Mouse (Mus musculus): ENCODE results near the gene Eda. TPM values are rescaled to one million over a fixed set of nuclear protein-coding genes. Genes with fewer than 3 reads are reported as not detected.

Eda gene
- 2.4 TPM in 2 replicates for polyA plus RNA-seq (2016; fragmentation: Nextera tagmentation; extraction: Ambion mirVana)

DNA sequence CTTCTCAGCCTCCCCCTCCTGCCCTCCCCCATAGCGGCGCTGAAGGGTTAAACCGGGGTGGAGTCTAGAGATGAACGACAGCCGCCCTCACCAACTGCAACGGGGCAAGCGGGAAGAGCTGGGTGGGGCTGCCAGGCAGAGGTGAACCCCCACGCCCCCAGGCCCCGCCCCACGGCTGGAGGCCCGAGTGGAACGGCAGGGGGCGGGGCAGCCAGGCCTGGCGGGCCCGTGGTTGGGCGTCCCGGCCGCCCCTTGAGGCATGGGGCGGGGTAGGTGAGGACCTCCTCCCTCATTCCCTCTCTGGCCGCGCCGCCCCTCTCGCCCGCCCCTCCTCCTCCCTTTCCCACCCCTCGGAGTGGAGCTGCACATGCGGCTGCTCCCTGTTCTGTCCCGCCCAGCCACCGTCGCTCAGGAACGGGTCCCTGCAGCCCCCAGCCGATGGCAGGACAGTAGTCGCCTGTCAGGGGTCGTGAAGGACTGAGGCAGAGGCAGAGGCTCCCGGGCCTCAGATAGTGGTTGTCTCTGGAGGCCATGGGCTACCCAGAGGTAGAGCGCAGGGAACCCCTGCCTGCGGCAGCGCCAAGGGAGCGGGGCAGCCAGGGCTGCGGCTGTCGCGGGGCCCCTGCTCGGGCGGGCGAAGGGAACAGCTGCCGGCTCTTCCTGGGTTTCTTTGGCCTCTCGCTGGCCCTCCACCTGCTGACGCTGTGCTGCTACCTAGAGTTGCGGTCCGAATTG lies at the start of gene Eda:
Gene Eda, plus strand, starts transcription at position 357 of the 735 bp plus-strand sequence.
- Histone ChIP-seq H3K27me3 (replicated peaks) (no peaks in the 10 kb centered on the region), H3K4me2 (peak within 1 kb of the TSS; percentile 93), H3K4me1 (replicated peaks) (no peaks in the 10 kb centered on the region), H3K9ac (peak within 1 kb of the TSS; percentile 73), H3K4me3 (peak within 1 kb of the TSS; percentile 67), H3K9me3 (replicated peaks) (no peaks in the 10 kb centered on the region), H3K27ac (ENCODE audit: poor library complexity, severe bottlenecking) (0 out of 2 replicates have a peak within 1 kb of the TSS, but pooled peaks have one; percentile 23), H3K36me3 (no peaks in the 10 kb centered on the region)
- 11% methylated on average over 37 of the region's 49 CpGs for WGBS
- ATAC-seq (ENCODE audit: insufficient number of reproducible peaks, low FRiP score), result peak; percentile 94

DNA sequence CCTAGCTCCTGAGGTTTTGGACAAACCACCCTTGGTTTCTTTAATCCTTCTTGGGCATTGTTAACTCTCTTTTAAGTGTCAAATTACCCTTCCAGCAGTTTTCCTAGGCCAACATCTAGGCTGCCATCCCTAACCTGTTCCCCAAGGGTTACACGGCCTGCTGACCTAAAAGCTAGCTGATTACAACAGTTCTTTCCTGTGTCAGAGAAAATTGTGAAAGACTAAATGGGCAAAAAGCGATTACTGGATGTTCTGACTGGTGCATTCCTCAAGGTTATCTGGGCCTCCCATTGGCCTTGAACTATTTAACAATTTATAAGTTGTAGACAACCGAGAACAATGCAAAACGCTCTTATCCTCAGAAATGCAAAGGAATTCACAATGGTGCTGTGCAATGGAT lies 14.4 kb upstream of the Eda start:
- Histone ChIP-seq H3K9me3 (replicated peaks) (no peaks in the 10 kb centered on the region), H3K4me3 (no peak overlapping the region), H3K4me2 (no peak overlapping the region), H3K9ac (no peak overlapping the region), H3K27me3 (replicated peaks) (no peaks in the 10 kb centered on the region; the same call in 1 of the 2 replicates), H3K4me1 (replicated peaks) (no peaks in the 10 kb centered on the region), H3K36me3 (no peaks in the 10 kb centered on the region), H3K27ac (ENCODE audit: poor library complexity, severe bottlenecking) (no peak overlapping the region)
- no peak for ATAC-seq (ENCODE audit: insufficient number of reproducible peaks, low FRiP score)
- WGBS, result 63% methylated on average over 4 of the region's 4 CpGs

DNA sequence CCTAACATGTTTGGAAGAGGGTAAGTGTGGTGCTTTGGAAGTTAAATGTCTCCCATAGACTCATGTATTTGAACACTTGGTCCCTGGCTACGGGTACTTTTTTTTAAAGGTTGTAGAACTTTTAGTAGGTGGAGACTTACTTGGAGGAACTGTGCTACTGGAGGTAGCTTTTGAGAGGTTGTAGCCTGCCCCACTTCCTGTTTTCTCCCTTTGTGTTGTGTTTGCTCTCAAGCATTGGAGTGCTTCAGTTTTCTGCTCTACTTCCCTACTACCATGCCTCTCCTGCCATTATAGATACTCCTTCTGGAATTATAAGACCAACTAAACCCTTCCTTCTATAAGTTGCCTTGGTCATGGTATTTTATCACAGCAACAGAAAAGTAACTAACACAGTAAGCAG lies 5.3 kb upstream of the Eda start:
- Histone ChIP-seq H3K4me1 (replicated peaks) (no peaks in the 10 kb centered on the region), H3K27ac (ENCODE audit: poor library complexity, severe bottlenecking) (no peak overlapping the region), H3K9ac (no peak overlapping the region), H3K27me3 (replicated peaks) (no peaks in the 10 kb centered on the region), H3K4me3 (no peak overlapping the region), H3K36me3 (no peaks in the 10 kb centered on the region), H3K9me3 (replicated peaks) (no peaks in the 10 kb centered on the region), H3K4me2 (no peak overlapping the region)
- ATAC-seq (ENCODE audit: insufficient number of reproducible peaks, low FRiP score), result no peak
- 65% methylated on average over 1 of the region's 1 CpGs for WGBS

DNA sequence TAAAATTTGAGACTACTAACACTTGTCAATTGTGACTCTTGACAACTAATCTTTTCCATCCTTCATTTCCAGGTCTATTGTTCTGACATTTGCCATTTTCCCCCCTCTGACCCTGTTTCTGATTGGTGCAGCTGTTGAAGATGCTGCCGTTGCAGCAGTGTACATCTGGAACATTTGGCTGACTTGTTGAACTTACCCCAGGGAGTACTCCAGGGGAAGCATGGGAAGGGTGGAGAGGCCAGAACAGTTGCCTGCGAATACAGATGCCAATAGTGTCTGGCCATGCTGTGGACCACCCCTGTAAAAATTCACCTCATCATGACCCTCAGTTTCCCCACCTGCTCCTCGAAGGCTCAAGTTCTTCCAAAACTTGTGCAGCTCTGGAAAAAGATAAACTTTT lies 1.0 kb upstream of the Eda start:
- Histone ChIP-seq H3K9me3 (replicated peaks) (no peaks in the 10 kb centered on the region), H3K36me3 (no peaks in the 10 kb centered on the region), H3K27ac (ENCODE audit: poor library complexity, severe bottlenecking) (no peak overlapping the region), H3K27me3 (replicated peaks) (no peaks in the 10 kb centered on the region), H3K9ac (no peak overlapping the region), H3K4me2 (no peak overlapping the region), H3K4me3 (no peak overlapping the region), H3K4me1 (replicated peaks) (no peaks in the 10 kb centered on the region)
- no peak for ATAC-seq (ENCODE audit: insufficient number of reproducible peaks, low FRiP score)
- 49% methylated on average over 3 of the region's 3 CpGs for WGBS

DNA sequence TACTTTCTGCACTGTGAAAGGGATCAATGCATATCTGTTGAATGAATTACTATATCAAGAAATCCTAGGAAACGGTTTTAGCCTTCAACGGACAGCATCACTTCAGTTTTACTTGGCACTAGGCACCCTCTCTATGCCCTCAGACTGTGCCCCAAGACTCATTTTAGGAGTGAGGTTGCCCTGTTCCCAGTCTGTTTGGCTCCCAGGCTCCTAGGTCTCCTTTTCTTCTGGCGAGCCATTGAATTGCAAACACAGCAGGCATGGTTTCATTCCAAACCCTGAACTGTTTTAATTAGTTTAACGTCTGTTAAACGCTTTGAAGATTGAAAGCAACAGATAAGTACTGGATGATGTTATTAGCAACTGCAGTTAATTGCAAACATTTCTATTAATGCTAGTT lies 603 bp upstream of the Eda start:
- Histone ChIP-seq H3K36me3 (no peaks in the 10 kb centered on the region), H3K4me3 (peak overlapping the region; percentile 67), H3K9ac (no peak overlapping the region), H3K4me2 (peak overlapping the region; percentile 93), H3K9me3 (replicated peaks) (no peaks in the 10 kb centered on the region), H3K27ac (ENCODE audit: poor library complexity, severe bottlenecking) (no peak overlapping the region), H3K27me3 (replicated peaks) (no peaks in the 10 kb centered on the region), H3K4me1 (replicated peaks) (no peaks in the 10 kb centered on the region)
- ATAC-seq (ENCODE audit: insufficient number of reproducible peaks, low FRiP score), result no peak
- 26% methylated on average over 5 of the region's 5 CpGs for WGBS

DNA sequence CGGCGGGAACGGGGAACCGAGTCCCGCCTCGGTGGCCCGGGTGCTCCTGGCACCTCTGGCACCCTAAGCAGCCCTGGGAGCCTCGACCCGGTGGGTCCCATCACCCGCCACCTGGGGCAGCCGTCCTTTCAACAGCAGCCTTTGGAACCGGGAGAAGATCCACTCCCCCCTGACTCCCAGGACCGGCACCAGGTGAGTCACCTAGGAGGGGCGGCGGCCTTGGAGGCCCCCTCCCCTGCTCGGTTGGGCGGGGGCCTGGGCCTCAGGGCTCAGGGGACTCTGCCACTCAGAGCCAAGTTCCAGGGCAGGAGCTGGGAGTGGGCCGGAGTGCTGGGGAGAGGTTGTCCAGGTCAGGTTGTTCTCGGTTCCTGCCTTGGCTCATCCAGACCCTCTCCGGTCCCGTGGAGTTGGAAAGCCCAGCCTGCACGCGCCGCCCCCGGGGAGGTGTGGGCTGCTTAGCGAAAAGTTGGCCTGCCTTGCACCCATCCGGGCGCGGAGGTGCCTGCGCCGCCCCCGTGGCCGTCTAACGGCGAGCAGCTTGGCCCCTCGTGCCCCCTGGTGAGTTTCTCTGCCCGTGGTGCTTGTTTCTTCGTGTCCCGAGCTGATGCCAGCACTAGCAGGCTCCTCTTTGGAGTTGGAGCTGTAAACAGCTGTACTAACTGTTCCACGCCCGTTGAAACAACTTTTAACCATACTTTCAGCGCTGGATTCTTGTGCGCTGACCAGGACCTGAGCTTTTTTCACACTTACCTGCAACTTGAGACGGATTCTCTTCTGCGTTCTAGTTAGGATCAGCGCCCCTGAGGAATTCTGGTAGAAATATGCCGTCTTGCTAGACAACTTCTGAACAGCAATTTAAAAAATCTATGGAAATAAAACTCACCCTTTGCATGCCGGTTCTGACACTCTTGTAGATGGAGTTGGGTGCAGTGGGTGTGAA lies 849 bp downstream of the Eda start:
- Histone ChIP-seq H3K4me3 (peak overlapping the region; percentile 67), H3K4me2 (peak overlapping the region; percentile 93), H3K9me3 (replicated peaks) (no peaks in the 10 kb centered on the region), H3K36me3 (no peaks in the 10 kb centered on the region), H3K27me3 (replicated peaks) (no peaks in the 10 kb centered on the region), H3K9ac (peak overlapping the region; percentile 73), H3K4me1 (replicated peaks) (no peaks in the 10 kb centered on the region), H3K27ac (ENCODE audit: poor library complexity, severe bottlenecking) (no peak overlapping the region)
- WGBS, result 7% methylated on average over 48 of the region's 48 CpGs
- ATAC-seq (ENCODE audit: insufficient number of reproducible peaks, low FRiP score), result peak; percentile 49

DNA sequence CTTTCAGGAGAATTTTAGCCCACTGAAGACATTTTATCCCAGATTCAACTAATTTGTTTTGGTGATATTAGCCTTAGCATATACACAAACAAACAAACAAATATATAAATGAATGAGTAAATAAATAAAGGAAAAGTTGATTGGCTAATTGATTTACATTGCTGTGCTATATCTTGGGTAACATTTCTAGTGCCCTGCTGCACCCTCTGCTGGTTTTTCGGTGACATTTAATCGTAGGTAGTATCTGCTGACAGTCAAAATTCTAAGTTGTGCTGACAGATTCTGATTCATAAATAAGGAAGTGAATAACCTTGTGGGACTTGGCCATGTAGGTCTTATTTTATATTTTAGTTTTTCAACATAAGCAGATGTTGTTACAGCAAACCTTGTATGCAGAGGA lies 2.9 kb downstream of the Eda start:
- Histone ChIP-seq H3K27me3 (replicated peaks) (no peaks in the 10 kb centered on the region), H3K9me3 (replicated peaks) (no peaks in the 10 kb centered on the region), H3K27ac (ENCODE audit: poor library complexity, severe bottlenecking) (no peak overlapping the region), H3K36me3 (no peaks in the 10 kb centered on the region), H3K4me2 (no peak overlapping the region), H3K4me1 (replicated peaks) (no peaks in the 10 kb centered on the region), H3K4me3 (no peak overlapping the region), H3K9ac (no peak overlapping the region)
- WGBS, result 68% methylated on average over 2 of the region's 2 CpGs
- ATAC-seq (ENCODE audit: insufficient number of reproducible peaks, low FRiP score), result no peak

DNA sequence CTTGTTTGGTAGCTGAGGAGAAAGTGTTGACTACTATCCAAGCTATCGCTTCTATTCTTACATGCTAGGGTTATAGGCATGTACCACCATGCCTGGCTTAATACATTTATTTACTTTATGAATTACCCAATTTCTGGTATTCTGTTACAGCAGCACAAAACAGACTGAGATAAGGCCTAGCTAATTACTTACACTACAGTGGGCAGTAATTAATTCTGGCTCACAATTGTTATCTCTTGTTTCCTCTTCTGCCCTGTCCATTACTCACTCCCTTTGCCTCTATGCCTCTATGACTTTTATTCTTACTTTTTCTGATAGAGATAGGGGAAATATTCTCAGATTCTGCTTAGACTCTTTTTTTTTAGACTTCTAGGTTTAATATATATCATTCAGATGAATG lies 18.0 kb downstream of the Eda start:
- ATAC-seq (ENCODE audit: insufficient number of reproducible peaks, low FRiP score), result no peak
- Histone ChIP-seq H3K9me3 (replicated peaks) (no peaks in the 10 kb centered on the region), H3K4me3 (no peak overlapping the region), H3K27me3 (replicated peaks) (no peaks in the 10 kb centered on the region), H3K9ac (no peak overlapping the region), H3K4me2 (no peak overlapping the region), H3K27ac (ENCODE audit: poor library complexity, severe bottlenecking) (no peak overlapping the region), H3K36me3 (no peaks in the 10 kb centered on the region), H3K4me1 (replicated peaks) (no peaks in the 10 kb centered on the region)
- 88% methylated on average over 1 of the region's 1 CpGs for WGBS

DNA sequence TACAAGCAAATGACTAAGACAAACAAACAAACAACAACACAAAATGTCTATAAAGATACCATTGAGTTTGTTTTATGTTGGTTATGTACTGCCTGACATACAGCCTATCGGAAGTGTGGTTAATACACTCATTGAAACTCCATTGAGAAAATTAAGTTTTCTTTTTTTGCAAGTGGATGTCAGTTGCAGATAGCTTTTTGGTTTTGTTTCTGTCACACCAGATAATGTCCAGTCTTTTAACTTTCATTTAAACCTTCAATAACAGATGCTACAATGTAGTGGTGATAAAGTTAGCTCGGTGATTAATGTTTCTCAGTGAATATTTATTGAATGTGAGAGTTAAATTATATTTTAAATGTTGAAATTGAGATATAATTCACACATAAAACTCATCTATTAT lies 23.9 kb downstream of the Eda start:
- Histone ChIP-seq H3K4me3 (no peak overlapping the region), H3K9me3 (replicated peaks) (no peaks in the 10 kb centered on the region), H3K4me2 (no peak overlapping the region), H3K9ac (no peak overlapping the region), H3K27ac (ENCODE audit: poor library complexity, severe bottlenecking) (no peak overlapping the region), H3K4me1 (replicated peaks) (no peaks in the 10 kb centered on the region), H3K27me3 (replicated peaks) (no peaks in the 10 kb centered on the region), H3K36me3 (no peaks in the 10 kb centered on the region)
- ATAC-seq (ENCODE audit: insufficient number of reproducible peaks, low FRiP score), result no peak
- 76% methylated on average over 2 of the region's 2 CpGs for WGBS

DNA sequence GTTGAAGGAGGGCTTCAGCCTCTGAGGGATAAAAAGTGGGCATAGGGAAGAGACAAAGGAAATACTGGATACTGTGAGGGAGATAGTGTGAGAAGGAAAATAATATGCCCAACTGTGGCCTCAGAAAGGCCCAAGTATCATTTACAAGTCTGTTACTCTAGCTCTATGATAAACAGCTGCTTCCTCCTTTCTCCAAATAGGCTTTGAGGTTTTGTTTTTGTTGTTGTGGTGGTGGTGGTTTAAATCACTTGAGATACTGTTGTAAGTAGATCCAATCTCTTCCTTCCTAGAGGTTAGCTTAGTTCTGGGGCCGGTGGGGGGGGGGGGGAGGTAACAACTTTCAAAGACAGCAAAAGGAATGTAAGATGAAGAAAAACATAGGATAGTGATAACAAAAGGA lies 143.0 kb downstream of the Eda start:
- no peak for ATAC-seq (ENCODE audit: insufficient number of reproducible peaks, low FRiP score)
- Histone ChIP-seq H3K36me3 (no peaks in the 10 kb centered on the region), H3K27ac (ENCODE audit: poor library complexity, severe bottlenecking) (no peak overlapping the region), H3K9me3 (replicated peaks) (no peaks in the 10 kb centered on the region), H3K4me1 (replicated peaks) (no peaks in the 10 kb centered on the region), H3K4me2 (no peak overlapping the region), H3K27me3 (replicated peaks) (no peaks in the 10 kb centered on the region), H3K9ac (no peak overlapping the region), H3K4me3 (no peak overlapping the region)
- 5% methylated on average over 1 of the region's 1 CpGs for WGBS

DNA sequence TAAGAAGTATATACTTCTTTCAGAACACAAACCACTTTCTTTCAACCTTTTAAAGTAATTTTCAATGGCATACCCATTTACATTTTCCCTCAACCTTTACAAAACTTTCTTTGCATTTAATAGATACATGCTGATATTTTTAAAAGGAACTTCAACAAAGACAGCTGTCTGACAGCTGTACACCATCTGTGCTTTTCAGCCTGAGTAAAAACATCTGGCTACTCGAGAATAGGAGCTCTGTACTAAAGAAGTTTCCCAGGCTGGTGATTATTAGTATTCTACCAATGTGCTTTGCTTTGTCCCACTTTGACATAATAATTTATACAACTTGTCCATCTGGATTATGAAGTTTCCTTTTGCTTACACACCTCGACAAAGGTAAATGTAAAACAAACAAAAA lies 219.9 kb downstream of the Eda start:
- H3K27ac ChIP-seq (ENCODE audit: poor library complexity, severe bottlenecking), result no peak overlapping the region
- no peaks in the 10 kb centered on the region for H3K27me3 ChIP-seq (replicated peaks)
- 48% methylated on average over 2 of the region's 2 CpGs for WGBS
- H3K4me2 ChIP-seq, result no peak overlapping the region
- H3K4me3 ChIP-seq, result no peak overlapping the region
- no peak for ATAC-seq (ENCODE audit: insufficient number of reproducible peaks, low FRiP score)
- H3K9ac ChIP-seq, result no peak overlapping the region
- no peaks in the 10 kb centered on the region for H3K4me1 ChIP-seq (replicated peaks)
- no peaks in the 10 kb centered on the region for H3K9me3 ChIP-seq (replicated peaks)
- H3K36me3 ChIP-seq, result no peaks in the 10 kb centered on the region
